Mouse (Mus musculus) kidney, adult 2 months (tissue): ENCODE data around the gene Gas6. TPM values are rescaled to one million over a fixed set of nuclear protein-coding genes. Genes with fewer than 3 reads are reported as not detected.

Experiments used
- DNase-seq: peaks from one replicate; pipeline ENCODE4 v3.0.0; 2021
- H3K27ac ChIP-seq: fragments of 200-500 bp; 2 replicates; pipeline ENCODE4 v1.5.1; 2012; ENCODE audit warnings: low read depth, low read length, control low read depth, inconsistent platforms; ENCODE audit not compliant: insufficient read depth
- H3K27me3 ChIP-seq: fragments of 200-500 bp; replicated peaks from 2 replicates; pipeline ENCODE4 v1.6.1; 2012; ENCODE audit warnings: mild to moderate bottlenecking, moderate library complexity, low read length, inconsistent platforms; ENCODE audit not compliant: control insufficient read depth, insufficient read depth
- H3K36me3 ChIP-seq: fragments of 200-500 bp; 2 replicates; pipeline ENCODE4 v1.6.1; 2012; ENCODE audit warnings: mild to moderate bottlenecking, moderate library complexity, low read length, inconsistent platforms; ENCODE audit not compliant: control insufficient read depth, insufficient read depth
- H3K4me1 ChIP-seq: fragments of 200-500 bp; 2 replicates; pipeline ENCODE4 v1.6.1; 2011; ENCODE audit warnings: low read length; ENCODE audit not compliant: control insufficient read depth, insufficient read depth
- H3K4me3 ChIP-seq: fragments of 200-500 bp; 2 replicates; pipeline ENCODE4 v1.5.1; 2011; ENCODE audit warnings: mild to moderate bottlenecking, low read depth, low read length, control low read depth; ENCODE audit not compliant: insufficient read depth
- CTCF ChIP-seq: fragments of 200-500 bp; conservative IDR thresholded peaks from 2 replicates; pipeline ENCODE4 v1.5.1; 2011; ENCODE audit warnings: low read depth, mild to moderate bottlenecking, control low read depth, low read length, moderate library complexity, mixed read lengths; ENCODE audit not compliant: insufficient read depth, insufficient read length
- POLR2A ChIP-seq: fragments of 200-500 bp; IDR thresholded peaks from one replicate; pipeline ENCODE4 v1.6.1; 2011; ENCODE audit warnings: low read depth, low read length, control low read depth
- WGBS: fragments of 180-500 bp; shearing (Covaris S2); methylation state at CpG from one replicate; pipeline ENCODE4 v1.1.7; 2018; 5-methylcytosine and 5-hydroxymethylcytosine counted together
- polyA plus RNA-seq: library from polyadenylated mRNA; depleted of rRNA; stranded (reverse); fragments of >200 nt; gene quantifications from 2 replicates; pipeline ENCODE4 v1.2.3, GENCODE M21; 2012

Gas6 gene
- polyA plus RNA-seq, 1 experiment, result 461 TPM

DNA sequence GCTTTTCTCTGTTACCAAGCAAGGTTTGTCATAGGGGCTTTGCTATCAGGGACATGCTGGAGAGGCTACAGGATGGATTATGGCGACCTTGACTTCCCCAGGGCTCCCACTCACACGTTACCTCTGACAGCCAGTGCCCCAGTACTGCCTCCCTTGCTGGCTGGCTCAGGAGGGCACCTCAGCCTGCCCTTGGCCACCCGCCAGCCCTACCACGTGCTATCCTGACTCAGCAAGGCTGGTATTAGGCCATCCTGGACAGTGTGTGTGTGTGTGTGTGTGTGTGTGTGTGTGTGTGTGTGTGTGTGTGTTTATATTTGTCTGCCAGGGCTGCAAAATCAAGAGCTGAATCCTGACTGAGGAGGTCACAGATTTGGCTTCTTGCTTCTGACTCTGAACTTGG lies 12.6 kb upstream of the Gas6 start:
- peak; percentile 97 for DNase-seq
- H3K4me3 ChIP-seq, result no peak overlapping the region
- no peak for TF ChIP-seq CTCF
- TF ChIP-seq POLR2A, result no peak
- 14% methylated on average over 4 of the region's 4 CpGs for WGBS
- H3K27ac ChIP-seq, result peak overlapping the region; percentile 93
- H3K4me1 ChIP-seq, result peaks cover 36% of the 10 kb centered on the region
- no peaks in the 10 kb centered on the region for H3K36me3 ChIP-seq
- H3K27me3 ChIP-seq, result no peaks in the 10 kb centered on the region

- Histone ChIP-seq H3K4me1 (peaks cover 36% of the 10 kb centered on the region), H3K27ac (peak overlapping the region; percentile 97), H3K4me3 (no peak overlapping the region), H3K36me3 (no peaks in the 10 kb centered on the region), H3K27me3 (no peaks in the 10 kb centered on the region)
- no peak for TF ChIP-seq CTCF
- no peak for TF ChIP-seq POLR2A
- peak; percentile 78 for DNase-seq
Observed at GRCm38 (mm10) chr8:13504894-13505674, 10.8 kb upstream of the Gas6 start.

DNA sequence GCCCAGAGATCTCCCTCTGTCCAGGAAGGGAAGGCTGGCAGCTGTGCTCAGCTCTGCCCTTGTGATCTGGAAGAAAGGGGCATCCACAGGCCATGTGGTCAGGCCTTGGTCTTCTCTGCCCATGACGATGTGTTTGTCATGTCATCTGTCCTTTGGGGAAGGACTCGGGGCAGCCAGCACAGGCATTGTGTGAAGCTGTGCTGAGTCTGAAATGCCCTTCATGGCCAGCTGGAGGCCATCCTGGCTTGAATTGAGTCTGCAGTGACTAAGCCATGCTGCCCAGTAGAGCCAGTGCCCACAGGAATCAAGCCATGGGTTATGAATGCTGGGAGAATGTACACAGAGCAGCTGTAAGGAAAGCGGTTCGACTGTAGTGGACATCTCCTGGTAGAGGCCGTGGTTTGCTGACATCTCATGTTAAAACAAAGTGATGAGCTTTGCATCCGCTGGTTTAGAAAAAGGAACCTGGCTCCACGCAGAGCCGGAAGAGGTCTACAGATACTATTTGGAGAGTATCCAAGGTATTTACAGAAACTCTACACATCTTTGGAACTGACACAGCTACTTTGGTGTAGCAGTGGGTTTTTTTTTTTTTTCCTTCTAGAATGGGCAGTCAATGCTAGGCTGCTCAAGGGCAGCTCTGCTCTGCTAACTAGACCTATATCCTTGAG lies 9.8 kb upstream of the Gas6 start:
- WGBS, result 50% methylated on average over 8 of the region's 8 CpGs
- TF ChIP-seq CTCF, result no peak
- Histone ChIP-seq H3K4me3 (no peak overlapping the region), H3K4me1 (peaks cover 36% of the 10 kb centered on the region), H3K36me3 (no peaks in the 10 kb centered on the region), H3K27ac (peak overlapping the region; percentile 97), H3K27me3 (no peaks in the 10 kb centered on the region)
- DNase-seq, result peak; percentile 31

DNA sequence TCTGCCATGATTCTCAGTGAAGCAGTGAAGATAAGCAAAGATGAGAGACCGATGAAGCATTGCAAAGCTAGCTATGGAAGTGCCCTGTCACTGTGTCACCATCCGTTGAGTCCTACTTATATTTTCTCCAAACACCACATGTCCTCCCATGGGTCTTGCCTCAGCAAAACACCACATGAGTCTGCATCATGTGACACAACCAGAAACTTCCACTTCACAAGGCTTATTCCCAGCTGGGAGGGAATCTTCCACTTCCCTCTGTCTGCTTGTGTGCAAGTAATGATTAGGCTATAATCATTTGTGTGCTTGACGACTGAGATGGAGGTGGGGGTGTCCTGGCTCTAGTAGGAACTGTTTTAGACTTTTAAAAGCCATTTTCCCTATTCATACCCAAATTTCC lies 6.9 kb upstream of the Gas6 start:
- Histone ChIP-seq H3K4me3 (no peak overlapping the region), H3K36me3 (no peaks in the 10 kb centered on the region), H3K27me3 (no peaks in the 10 kb centered on the region), H3K27ac (no peak overlapping the region), H3K4me1 (peaks cover 22% of the 10 kb centered on the region)
- TF ChIP-seq CTCF (no peak), POLR2A (no peak)
- 89% methylated on average over 3 of the region's 3 CpGs for WGBS
- no peak for DNase-seq

DNA sequence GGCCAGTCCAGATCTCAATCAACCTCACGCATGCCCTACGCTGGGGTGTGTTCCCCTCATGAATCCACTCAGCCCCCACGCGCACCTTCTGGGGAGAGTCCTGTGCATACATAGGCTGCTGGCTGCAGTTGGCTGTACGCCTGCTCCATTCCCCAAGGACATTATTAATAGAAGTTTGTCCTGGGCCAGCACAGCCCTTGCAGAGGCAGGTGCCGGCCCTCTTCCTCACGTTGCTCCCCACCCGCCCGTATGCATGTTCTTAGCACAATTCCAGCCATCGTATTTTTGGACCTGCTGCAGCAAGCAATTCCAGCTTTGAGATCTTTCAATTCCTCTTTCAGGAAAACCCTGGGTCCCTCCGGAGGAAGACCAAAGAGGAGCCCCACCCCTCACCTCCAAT lies 1.3 kb downstream of the Gas6 start:
- 22% methylated on average over 11 of the region's 11 CpGs for WGBS
- no peaks in the 10 kb centered on the region for H3K36me3 ChIP-seq
- peak; percentile 81 for DNase-seq

DNA sequence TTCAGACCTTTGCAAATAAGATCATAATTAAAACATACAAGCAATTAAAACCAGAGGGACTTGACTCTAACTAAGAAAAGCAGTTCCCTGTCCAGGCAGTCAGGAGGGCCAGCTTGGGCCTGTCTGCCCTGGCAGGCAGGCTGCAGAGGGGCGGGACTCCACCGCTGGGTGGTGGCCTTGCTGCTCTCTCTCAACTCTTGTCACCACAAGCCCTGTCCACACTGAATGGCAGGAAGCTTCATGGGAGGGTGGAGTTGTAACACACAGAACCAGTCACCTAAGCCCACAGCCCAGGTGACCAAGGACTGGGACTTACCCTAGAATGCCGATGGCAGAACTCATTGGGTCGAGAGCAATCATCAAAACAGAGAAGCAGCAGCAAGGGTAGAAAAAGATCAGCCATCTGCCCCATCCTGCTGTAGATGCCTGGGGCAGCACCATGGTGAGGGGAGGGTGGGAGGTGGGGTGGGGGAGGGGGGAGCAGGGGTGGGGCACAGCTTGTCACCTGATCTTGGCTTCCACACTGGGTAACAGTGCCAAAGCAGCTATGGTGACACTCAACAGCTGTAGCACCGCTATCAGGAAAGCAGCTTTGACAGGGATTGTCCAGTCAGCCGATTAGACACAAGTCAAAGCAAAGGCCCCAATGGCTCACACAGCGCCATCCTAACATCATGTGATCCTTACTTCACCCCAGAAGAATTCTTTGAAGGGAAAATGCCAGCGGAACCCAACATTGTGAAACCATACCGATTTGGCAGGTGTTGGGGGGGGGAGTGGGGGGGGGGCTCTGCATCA lies 1.9 kb downstream of the Gas6 start:
- no peak for TF ChIP-seq CTCF
- TF ChIP-seq POLR2A, result no peak
- peaks cover 27% of the 10 kb centered on the region for H3K4me1 ChIP-seq
- peak; percentile 85 for DNase-seq
- H3K36me3 ChIP-seq, result no peaks in the 10 kb centered on the region
- 18% methylated on average over 9 of the region's 9 CpGs for WGBS
- H3K27ac ChIP-seq, result no peak overlapping the region; the same call in 1 of the 2 replicates
- H3K4me3 ChIP-seq, result peak overlapping the region; percentile 90
- no peaks in the 10 kb centered on the region for H3K27me3 ChIP-seq

More for the DNA sequence above, 1.3 kb downstream of the Gas6 start:
- TF ChIP-seq POLR2A (no peak), CTCF (no peak)
- H3K27ac ChIP-seq, result peak overlapping the region; percentile 81
- H3K4me3 ChIP-seq, result peak overlapping the region; percentile 90
- no peaks in the 10 kb centered on the region for H3K27me3 ChIP-seq
- H3K4me1 ChIP-seq, result peaks cover 24% of the 10 kb centered on the region

GRCm38 (mm10) chr8:13491491-13492010 lies 2.7 kb downstream of the Gas6 start:
- TF ChIP-seq POLR2A (no peak), CTCF (no peak)
- Histone ChIP-seq H3K4me1 (peaks cover 27% of the 10 kb centered on the region), H3K27ac (no peak overlapping the region; the same call in 1 of the 2 replicates), H3K36me3 (no peaks in the 10 kb centered on the region), H3K27me3 (no peaks in the 10 kb centered on the region), H3K4me3 (no peak overlapping the region)
- no peak for DNase-seq
- WGBS, result 66% methylated on average over 14 of the region's 14 CpGs
